Mouse (Mus musculus) thymus, postnatal 4 days (tissue): ENCODE measurements around the gene Rps6ka2.
"Not testable (repeated sequence)": the region's sequence is repeated elsewhere in the genome, so short reads cannot be mapped to it uniquely, and the experiment has no call there.

Experiments
- DNase-seq: peaks from one replicate; pipeline ENCODE4 v3.0.0; 2021

Rps6ka2 gene

GRCm38 (mm10) chr17:7170304-7171295 lies 685 bp downstream of the Rps6ka2 start:
- DNase-seq, result no peak

- DNase-seq, result no peak
Measured at GRCm38 (mm10) chr17:7173331-7174028, 3.6 kb downstream of the Rps6ka2 start.

GRCm38 (mm10) chr17:7175293-7175692 lies 5.4 kb downstream of the Rps6ka2 start:
- DNase-seq, result no peak

GRCm38 (mm10) chr17:7176394-7176793 lies 6.5 kb downstream of the Rps6ka2 start:
- no peak for DNase-seq

- no peak for DNase-seq
Measured at GRCm38 (mm10) chr17:7178196-7178595, 8.3 kb downstream of the Rps6ka2 start.

- DNase-seq, result no peak
Measured at GRCm38 (mm10) chr17:7182187-7182586, 12.3 kb downstream of the Rps6ka2 start.

GRCm38 (mm10) chr17:7187037-7187436 lies 17.1 kb downstream of the Rps6ka2 start:
- DNase-seq, result not testable (repeated sequence)

GRCm38 (mm10) chr17:7189425-7189824 lies 19.5 kb downstream of the Rps6ka2 start:
- no peak for DNase-seq

GRCm38 (mm10) chr17:7189975-7190374 lies 20.1 kb downstream of the Rps6ka2 start:
- no peak for DNase-seq

GRCm38 (mm10) chr17:7194140-7194840 lies 24.4 kb downstream of the Rps6ka2 start:
- DNase-seq, result no peak

- no peak for DNase-seq
Measured at GRCm38 (mm10) chr17:7197121-7197925, 27.4 kb downstream of the Rps6ka2 start.

- no peak for DNase-seq
Measured at GRCm38 (mm10) chr17:7204771-7205406, 35.0 kb downstream of the Rps6ka2 start.

- no peak for DNase-seq
Measured at GRCm38 (mm10) chr17:7206434-7207145, 36.7 kb downstream of the Rps6ka2 start.

- no peak for DNase-seq
Measured at GRCm38 (mm10) chr17:7210648-7211047, 40.7 kb downstream of the Rps6ka2 start.

GRCm38 (mm10) chr17:7211893-7212292 lies 42.0 kb downstream of the Rps6ka2 start:
- DNase-seq, result no peak

- no peak for DNase-seq
Measured at GRCm38 (mm10) chr17:7213214-7213613, 43.3 kb downstream of the Rps6ka2 start.

GRCm38 (mm10) chr17:7214061-7214460 lies 44.1 kb downstream of the Rps6ka2 start:
- no peak for DNase-seq

- DNase-seq, result no peak
Measured at GRCm38 (mm10) chr17:7217791-7218329, 47.9 kb downstream of the Rps6ka2 start.

- no peak for DNase-seq
Measured at GRCm38 (mm10) chr17:7218396-7218795, 48.5 kb downstream of the Rps6ka2 start.

- DNase-seq, result peak; percentile 23
Measured at GRCm38 (mm10) chr17:7219044-7219718, 49.3 kb downstream of the Rps6ka2 start.
